Mouse (Mus musculus) adrenal gland, postnatal 10 days (tissue): ENCODE results near the gene Plekha7. TPM values are rescaled to one million over a fixed set of nuclear protein-coding genes. Genes with fewer than 3 reads are reported as not detected.
A peak's percentile ranks its signal among the peaks of the same experiment; 100 is the strongest.

Experiments
- DNase-seq: peaks from one replicate; pipeline ENCODE4 v3.0.0; 2021; ENCODE audit warnings: mixed read lengths
- long read RNA-seq, 2 experiments: library from polyadenylated mRNA; stranded (forward); transcript quantifications; one replicate each; pipeline ENCODE4 v2.0.0; 2021
- total RNA-seq, 2 experiments: library from RNA; stranded (reverse); gene quantifications; 2 replicates each; pipeline ENCODE4 v1.2.3; 2021

The Plekha7 gene
- total RNA-seq, result 10 to 100 TPM in 1 of 2 experiments, 1 to 10 TPM in 1; 7.9 to 10.9 TPM
- long read RNA-seq, experiment 1, full-length matches to known transcripts, result 2 of 4 reads
- long read RNA-seq, experiment 1, partial matches to known transcripts, result 1 of 4 reads
- long read RNA-seq, experiment 1, other reads (novel, unspliced or antisense), result 1 of 4 reads
- long read RNA-seq, experiment 2, partial matches to known transcripts, result 1 of 3 reads
- long read RNA-seq, experiment 2, other reads (novel, unspliced or antisense), result 2 of 3 reads

- peak; percentile 72 for DNase-seq
These were observed at the start of gene Plekha7 for GRCm38 (mm10) chr7:116307871-116308631. Plekha7 (minus strand) TSS chr7:116308376.

- DNase-seq, result peak; percentile 79
These were observed 28.1 kb upstream of the Plekha7 start for GRCm38 (mm10) chr7:116336226-116336625.

- no peak for DNase-seq
These were observed 27.0 kb upstream of the Plekha7 start for GRCm38 (mm10) chr7:116335133-116335532.

- DNase-seq, result no peak
These were observed 26.5 kb upstream of the Plekha7 start for GRCm38 (mm10) chr7:116334669-116335038.

GRCm38 (mm10) chr7:116333713-116334668 lies 25.8 kb upstream of the Plekha7 start, which contains the start of gene Rps13:
Rps13 (minus strand) TSS chr7:116334195.
- DNase-seq, result peak; percentile 98

GRCm38 (mm10) chr7:116331246-116331645 lies 23.1 kb upstream of the Plekha7 start:
- no peak for DNase-seq

- no peak for DNase-seq
These were observed 21.7 kb upstream of the Plekha7 start for GRCm38 (mm10) chr7:116329858-116330257.

GRCm38 (mm10) chr7:116328777-116329176 lies 20.6 kb upstream of the Plekha7 start:
- no peak for DNase-seq

GRCm38 (mm10) chr7:116327901-116328300 lies 19.7 kb upstream of the Plekha7 start:
- DNase-seq, result no peak

- peak; percentile 87 for DNase-seq
These were observed 15.3 kb upstream of the Plekha7 start for GRCm38 (mm10) chr7:116323331-116323964.

- DNase-seq, result peak; percentile 40
These were observed 1.3 kb upstream of the Plekha7 start for GRCm38 (mm10) chr7:116309456-116309855.

- no peak for DNase-seq
These were observed 436 bp upstream of the Plekha7 start for GRCm38 (mm10) chr7:116308632-116308991.

GRCm38 (mm10) chr7:116307099-116307870 lies 891 bp downstream of the Plekha7 start:
- peak; percentile 86 for DNase-seq

GRCm38 (mm10) chr7:116306601-116307000 lies 1.6 kb downstream of the Plekha7 start:
- no peak for DNase-seq

- DNase-seq, result no peak
These were observed 6.4 kb downstream of the Plekha7 start for GRCm38 (mm10) chr7:116301661-116302311.

- no peak for DNase-seq
These were observed 7.0 kb downstream of the Plekha7 start for GRCm38 (mm10) chr7:116301144-116301543.

GRCm38 (mm10) chr7:116298851-116299250 lies 9.3 kb downstream of the Plekha7 start:
- no peak for DNase-seq

GRCm38 (mm10) chr7:116298389-116298788 lies 9.8 kb downstream of the Plekha7 start:
- DNase-seq, result no peak

- DNase-seq, result no peak
These were observed 13.2 kb downstream of the Plekha7 start for GRCm38 (mm10) chr7:116294961-116295360.

GRCm38 (mm10) chr7:116292377-116292776 lies 15.8 kb downstream of the Plekha7 start:
- DNase-seq, result no peak

- no peak for DNase-seq
These were observed 17.6 kb downstream of the Plekha7 start for GRCm38 (mm10) chr7:116290559-116290958.
